Mouse (Mus musculus): Measurements from ENCODE around the gene Zc3h7b.
"Not testable (repeated sequence)": the region's sequence is repeated elsewhere in the genome, so short reads cannot be mapped to it uniquely, and the experiment has no call there.

The Zc3h7b gene

DNA sequence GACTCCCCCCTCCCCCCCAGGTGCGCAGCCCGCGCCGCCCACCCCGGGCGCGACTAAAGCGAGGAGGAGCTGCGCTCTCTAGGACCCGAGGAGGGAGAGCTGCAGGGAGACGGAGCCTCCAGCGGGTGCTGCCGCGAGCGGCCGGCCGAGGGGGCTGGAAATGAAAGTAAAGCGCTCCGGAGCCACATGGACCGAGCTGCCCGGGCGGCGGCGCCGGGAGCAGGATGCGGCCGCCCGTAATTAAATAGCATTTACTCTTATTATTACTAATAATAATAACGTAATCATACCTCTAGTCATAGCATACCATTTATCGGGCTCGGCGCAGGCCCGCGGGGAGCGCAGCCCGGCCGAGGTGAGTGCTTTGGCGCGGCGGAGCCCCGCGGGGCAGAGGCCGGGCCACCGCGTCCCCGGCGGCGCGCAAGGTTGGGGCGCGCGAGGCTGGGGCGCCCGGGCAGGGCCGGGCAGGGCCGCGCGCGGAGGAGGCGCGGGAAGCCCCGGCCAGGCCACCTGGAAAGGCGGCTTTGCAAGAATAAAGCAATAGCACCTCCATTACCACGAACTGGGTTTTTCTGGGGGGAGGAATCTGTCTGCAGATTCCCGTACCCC is at the start of gene Zc3h7b, which contains the start of gene Rangap1:
Gene Zc3h7b, plus strand, starts transcription at position 66 of the 609 bp plus-strand sequence.
Gene Rangap1, minus strand, starts transcription at position 539 of the 609 bp plus-strand sequence.
- DNase-seq, result peak; percentile 65 to 72

GRCm38 (mm10) chr15:81697175-81697574 is 47.7 kb upstream of the Zc3h7b start, which contains the start of gene Chadl:
Chadl (minus strand) TSS chr15:81697287.
- no peak for DNase-seq

DNA sequence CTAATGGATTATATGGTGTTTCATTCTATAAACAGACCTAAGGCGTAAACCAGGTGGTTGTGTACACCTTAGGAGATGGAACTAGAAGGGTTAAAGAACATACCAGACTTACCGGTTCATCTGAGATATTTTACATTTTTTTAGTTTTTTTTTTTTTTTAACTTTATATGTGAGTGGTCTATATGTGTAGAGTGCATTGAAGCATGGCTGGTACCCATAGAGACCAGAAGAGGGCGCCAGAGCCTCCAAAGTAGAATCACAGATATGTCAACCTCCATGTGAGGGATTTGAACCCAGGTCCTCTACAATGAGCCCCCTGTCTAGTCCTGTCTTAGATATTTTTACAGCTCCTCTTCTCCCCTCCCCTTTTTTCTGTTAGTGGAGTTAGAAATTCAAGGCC is 47.0 kb upstream of the Zc3h7b start:
- DNase-seq, result peak in 1 of 2 experiments; percentile 28

GRCm38 (mm10) chr15:81698532-81698931 is 46.3 kb upstream of the Zc3h7b start:
- no peak for DNase-seq

- DNase-seq, result no peak
Measured at GRCm38 (mm10) chr15:81700161-81700560, 44.7 kb upstream of the Zc3h7b start.

DNA sequence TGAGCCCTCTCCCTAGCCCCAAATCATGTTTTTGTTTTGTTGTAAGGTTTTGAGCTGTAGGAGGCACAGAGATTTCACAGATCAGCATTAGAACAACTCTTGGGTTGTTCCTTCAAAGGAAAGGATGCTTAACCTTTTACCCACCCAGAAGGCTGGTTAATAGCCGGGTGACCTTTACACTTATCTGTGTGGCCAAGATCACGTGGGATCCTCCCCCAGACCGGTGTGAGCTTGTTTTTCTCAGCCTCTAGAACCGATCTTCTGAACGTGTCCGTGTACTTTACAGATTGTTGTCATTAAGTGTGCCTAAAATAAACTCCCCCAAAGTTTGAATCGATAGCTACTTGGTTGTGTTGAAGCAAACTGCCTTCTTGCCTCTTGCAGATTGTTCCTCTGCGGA is 44.3 kb upstream of the Zc3h7b start:
- DNase-seq, result no peak

GRCm38 (mm10) chr15:81701350-81701749 is 43.5 kb upstream of the Zc3h7b start:
- DNase-seq, result not testable (repeated sequence)

GRCm38 (mm10) chr15:81702306-81703093 is 42.4 kb upstream of the Zc3h7b start:
- no peak for DNase-seq

GRCm38 (mm10) chr15:81703094-81703489 is 41.8 kb upstream of the Zc3h7b start:
- DNase-seq, result no peak

- DNase-seq, result no peak
Measured at GRCm38 (mm10) chr15:81708991-81709390, 35.9 kb upstream of the Zc3h7b start.

DNA sequence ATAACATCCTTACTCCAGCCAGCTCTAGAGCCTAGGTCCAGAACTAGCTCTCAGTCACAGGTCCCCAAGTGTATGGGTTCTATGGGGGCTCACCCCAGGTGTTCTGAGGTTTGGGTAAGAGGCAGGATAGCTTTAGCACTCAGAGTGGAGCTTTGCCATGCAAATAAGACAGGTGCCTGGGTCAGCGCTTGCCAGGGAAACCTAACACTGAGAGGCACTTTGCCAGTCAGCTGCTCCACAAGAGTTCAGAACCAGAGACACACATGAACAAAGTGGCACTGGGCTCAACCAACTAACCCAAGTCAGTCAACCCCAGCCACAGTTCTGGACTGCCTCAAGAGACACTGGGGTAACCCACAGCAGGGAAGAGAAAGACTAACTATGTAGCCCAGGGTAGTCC is 35.2 kb upstream of the Zc3h7b start:
- DNase-seq, result no peak

DNA sequence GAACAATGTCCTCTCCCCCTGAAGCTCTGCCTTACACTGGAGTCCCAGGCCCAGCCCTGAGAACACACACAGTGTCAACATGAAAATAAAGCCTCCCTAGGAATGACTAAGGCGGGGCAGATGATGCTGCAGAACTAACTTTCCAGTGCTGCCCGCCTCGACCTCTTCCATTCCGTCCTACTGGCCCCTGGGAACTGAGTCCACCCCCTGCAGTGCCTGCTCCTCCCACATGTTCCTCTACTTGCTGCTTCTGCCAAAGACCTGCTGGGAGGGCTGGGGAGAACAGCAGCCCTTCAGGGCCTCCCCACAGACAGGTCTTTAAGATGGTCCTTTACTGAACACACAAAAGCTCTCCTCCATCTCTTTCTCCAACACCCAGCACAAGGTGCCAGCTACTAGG is 34.1 kb upstream of the Zc3h7b start:
- DNase-seq, result no peak

- DNase-seq, result no peak
Measured at GRCm38 (mm10) chr15:81713742-81714141, 31.1 kb upstream of the Zc3h7b start.

DNA sequence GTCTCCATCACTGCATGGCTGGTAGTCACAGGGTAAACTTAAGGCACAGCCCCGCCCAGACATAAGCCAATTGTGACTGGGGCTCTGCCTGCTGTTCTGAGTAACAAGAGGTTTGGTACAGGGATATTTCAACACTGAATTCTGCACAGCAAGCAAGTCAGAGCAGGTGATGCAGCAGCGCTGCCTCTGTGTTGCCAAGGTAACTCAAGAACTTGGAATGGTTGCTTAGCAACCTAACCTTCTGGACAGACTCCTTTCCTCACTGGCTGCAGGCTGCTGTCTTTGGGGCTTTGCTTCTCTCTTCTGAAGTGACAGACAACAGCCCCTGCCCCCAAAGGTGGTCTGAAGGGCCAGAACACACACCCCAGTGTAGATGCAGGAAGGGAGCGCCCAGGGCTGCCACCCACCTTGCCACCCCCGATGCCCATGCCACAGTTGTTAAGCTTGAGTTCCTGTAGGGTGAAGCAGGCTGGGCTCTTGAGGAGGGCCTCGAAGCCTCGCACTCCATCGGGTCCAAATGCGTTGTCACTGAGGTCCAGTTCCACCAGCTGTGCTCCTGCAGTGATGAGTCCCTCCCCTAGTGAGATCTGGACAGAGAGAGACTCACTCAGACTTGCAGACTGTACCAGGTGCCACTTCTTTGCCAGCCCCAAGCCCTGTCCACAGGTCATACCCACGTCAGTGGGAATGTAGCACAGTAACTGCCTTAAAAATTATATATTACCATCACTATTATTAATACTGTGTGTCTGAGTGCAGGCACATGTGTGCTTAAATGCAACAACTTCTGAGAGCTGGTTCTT is 26.3 kb upstream of the Zc3h7b start:
- DNase-seq, result no peak

DNA sequence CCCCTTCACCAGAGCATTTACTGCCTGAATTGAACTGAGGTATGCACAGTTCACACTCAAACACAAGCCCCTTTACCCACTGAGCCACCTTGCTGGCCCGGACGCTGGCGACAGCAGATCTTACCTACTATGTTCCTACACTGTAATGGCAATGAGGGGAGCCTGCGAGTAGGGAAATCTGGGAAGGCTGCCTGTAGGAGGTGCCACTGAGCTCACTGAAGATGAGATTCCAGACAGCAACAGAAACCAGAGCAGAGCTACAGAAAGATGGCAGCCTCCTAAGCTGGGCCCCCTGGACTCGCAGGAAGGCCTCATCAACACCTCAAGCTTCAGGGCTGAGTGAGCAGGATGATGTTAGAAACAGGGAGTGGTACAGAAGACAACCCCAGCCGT is 25.7 kb upstream of the Zc3h7b start:
- no peak for DNase-seq

GRCm38 (mm10) chr15:81722361-81722760 is 22.5 kb upstream of the Zc3h7b start:
- no peak for DNase-seq

DNA sequence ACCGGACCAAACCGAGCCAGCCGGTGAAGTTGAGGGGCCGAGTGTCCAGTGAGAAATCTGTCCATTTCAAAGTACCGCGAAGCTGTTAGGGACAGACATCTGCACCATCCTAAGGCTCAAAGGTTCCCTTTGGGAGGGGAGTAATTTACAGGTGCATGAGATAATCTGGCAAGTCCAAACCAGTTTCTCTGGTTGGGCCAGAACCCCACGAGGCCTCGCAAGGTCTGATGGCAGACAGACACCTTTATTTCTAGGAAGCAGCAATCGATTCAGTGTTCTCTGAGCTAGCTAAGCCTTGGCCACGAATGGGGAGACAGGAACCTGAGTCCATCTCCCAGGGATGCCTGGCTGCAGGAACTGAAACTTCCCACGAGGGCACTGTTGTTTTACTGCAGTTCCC is 21.2 kb upstream of the Zc3h7b start:
- DNase-seq, result no peak

DNA sequence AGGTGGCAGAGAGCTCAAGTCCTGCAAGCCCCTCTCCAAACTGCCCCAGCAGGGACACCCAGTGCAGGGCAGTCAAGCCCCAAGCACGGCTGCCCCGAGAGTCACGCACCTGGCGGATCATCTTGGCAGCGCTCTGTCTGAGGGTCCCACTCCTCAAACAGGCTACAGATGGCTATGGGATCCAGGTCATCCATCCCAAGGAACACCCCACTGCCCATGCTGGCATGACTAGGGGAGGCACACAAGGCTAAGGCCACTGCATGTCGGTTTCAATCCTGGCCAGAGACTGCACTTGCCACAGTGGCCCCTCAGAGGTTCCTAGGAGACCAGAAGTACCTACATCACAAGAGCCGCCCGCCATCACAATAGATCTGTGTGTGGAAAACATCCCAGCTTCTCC is 18.9 kb upstream of the Zc3h7b start:
- no peak for DNase-seq

DNA sequence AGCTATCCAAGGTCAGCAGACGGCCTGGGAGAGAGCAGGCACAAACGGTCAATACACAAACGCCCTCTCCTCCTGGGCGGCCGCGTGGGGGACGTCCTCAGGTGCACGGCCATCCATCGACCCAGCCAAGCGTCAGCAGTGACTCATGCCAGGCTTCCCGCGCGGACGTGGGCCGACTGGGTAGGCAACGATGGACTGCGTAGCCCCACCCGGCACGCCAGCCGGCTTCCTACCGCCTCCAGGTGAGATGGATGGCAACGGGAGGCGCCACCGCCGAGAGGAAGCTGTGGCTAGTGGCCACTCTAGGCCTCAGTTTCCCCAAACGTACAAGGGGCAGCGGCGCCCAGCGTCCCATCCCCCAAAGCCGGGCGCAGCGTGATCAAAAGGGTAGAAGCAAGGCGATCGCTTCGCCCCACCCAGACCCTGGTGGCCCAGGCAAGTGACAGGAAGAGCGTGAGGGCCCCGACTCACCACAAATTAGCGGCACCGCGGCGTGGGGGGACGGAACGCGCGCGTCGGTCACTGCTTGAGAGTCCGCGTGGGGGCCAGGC is 15.5 kb upstream of the Zc3h7b start:
- no peak for DNase-seq

DNA sequence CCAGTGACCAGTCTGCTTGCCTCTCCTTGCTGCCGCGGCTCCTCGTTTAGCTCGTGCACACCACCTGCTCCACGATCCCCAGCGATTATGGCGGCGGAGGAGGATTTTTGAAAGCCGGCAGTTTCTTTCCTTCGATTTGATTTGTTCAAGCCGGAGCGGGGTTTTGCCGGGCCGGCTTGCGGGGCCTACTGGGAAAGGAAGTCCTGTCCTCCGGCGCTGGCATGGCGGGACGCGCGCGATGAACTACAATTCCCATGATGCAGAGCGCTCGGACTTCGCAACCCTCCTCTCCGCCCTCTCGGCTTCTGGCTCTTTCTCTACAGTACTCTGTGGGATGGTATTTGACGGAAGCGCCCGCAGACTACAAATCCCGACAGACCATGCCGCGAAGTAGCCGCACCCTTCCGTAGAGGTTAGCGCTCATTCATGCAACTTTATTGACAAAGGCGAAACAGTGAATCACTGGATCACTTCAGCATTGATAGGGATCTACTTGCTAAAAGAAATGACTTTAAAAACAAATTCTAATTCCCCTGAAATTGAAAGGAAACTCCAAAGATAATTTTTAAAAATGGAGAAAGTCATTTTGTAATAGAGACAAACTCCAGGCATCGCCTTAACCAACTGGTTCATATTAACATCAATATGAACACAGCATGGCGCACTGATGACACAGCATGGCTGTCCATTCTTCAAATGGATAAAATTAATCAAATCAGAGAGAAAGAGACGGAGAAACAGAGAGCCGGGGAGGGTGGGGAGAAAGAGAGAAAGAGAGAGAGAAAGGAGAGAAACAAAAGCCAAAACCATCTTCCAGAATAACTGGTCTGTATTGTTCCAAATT is 14.8 kb upstream of the Zc3h7b start:
- DNase-seq, result peak; percentile 95 to 98

GRCm38 (mm10) chr15:81735075-81735474 is 9.8 kb upstream of the Zc3h7b start:
- DNase-seq, result no peak

DNA sequence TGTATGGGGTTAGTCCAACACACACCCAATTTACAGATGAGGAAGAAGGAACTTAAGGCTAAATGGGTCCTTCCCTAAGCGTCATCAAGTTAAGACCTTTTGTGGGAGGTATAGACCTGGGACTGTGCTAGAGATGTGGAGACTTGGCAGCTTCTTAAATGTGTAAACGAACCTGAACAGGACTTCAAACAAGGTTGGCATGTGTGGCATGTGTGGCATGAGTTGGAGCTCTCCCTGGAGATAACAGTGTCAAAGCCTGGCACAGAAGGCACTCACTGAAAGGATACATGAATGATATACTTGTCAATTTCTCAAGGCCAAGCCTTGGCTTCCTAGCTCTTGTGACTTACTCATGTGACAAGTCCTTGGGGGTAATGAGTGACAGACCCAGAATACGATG is 5.6 kb upstream of the Zc3h7b start:
- DNase-seq, result no peak

Data from thymus, postnatal 36 days (tissue).